Mouse (Mus musculus): ENCODE data around the gene Gcsam.

Gene Gcsam

GRCm38 (mm10) chr16:45644380-45644779, 34.2 kb downstream of the Gcsam start:
- no peak for DNase-seq (ENCODE audit: low spot score in 2 of 2)

GRCm38 (mm10) chr16:45651497-45651896, 41.3 kb downstream of the Gcsam start:
- no peak for DNase-seq (ENCODE audit: low spot score in 2 of 2)

- DNase-seq (ENCODE audit: low spot score in 2 of 2) = no peak
These were observed 43.1 kb downstream of the Gcsam start for GRCm38 (mm10) chr16:45653009-45653933.

- DNase-seq (ENCODE audit: low spot score in 2 of 2) = no peak
These were observed 43.8 kb downstream of the Gcsam start, which contains the start of gene BC016579 for GRCm38 (mm10) chr16:45653934-45654332. TSS of gene BC016579 (minus strand) at chr16:45654068.

GRCm38 (mm10) chr16:45654465-45654864, 44.3 kb downstream of the Gcsam start:
- DNase-seq (ENCODE audit: low spot score in 2 of 2) = no peak

- no peak for DNase-seq (ENCODE audit: low spot score in 2 of 2)
These were observed 47.5 kb downstream of the Gcsam start for GRCm38 (mm10) chr16:45657574-45658159.

- DNase-seq (ENCODE audit: low spot score in 2 of 2) = no peak
These were observed 48.1 kb downstream of the Gcsam start for GRCm38 (mm10) chr16:45658248-45658647.

GRCm38 (mm10) chr16:45659596-45659995, 49.4 kb downstream of the Gcsam start:
- no peak for DNase-seq (ENCODE audit: low spot score in 2 of 2)

GRCm38 (mm10) chr16:45662381-45662780, 52.2 kb downstream of the Gcsam start:
- no peak for DNase-seq (ENCODE audit: low spot score in 2 of 2)

GRCm38 (mm10) chr16:45666136-45666535, 56.0 kb downstream of the Gcsam start:
- DNase-seq (ENCODE audit: low spot score in 2 of 2) = no peak

GRCm38 (mm10) chr16:45668178-45668577, 58.0 kb downstream of the Gcsam start:
- DNase-seq (ENCODE audit: low spot score in 2 of 2) = no peak

- DNase-seq (ENCODE audit: low spot score in 2 of 2) = no peak
These were observed 59.8 kb downstream of the Gcsam start for GRCm38 (mm10) chr16:45670005-45670404.

Measured in spleen, postnatal 14 days (tissue).